8 mouse cellular contexts compared by ENCODE assay signal in genomic region chr9:118478839-118479507, GRCm38 (mm10). TPM values are rescaled to one million over a fixed set of nuclear protein-coding genes. Genes with fewer than 3 reads are reported as not detected.
DNase-seq lines count a peak whose midpoint lies in the region; ATAC-seq lines count a peak whose summit lies in the region.

No protein-coding gene starts in this region.

- ATAC-seq in frontal cortex, adult (ENCODE audit: low TSS enrichment): peak; percentile 38; the same call in 1 of the 2 replicates
- ATAC-seq in hindbrain, embryonic 12.5 days (ENCODE audit: low FRiP score): peak; percentile 65
- ATAC-seq in liver, embryonic 15.5 days (ENCODE audit: insufficient read depth): peak; percentile 31; the same call in 1 of the 2 replicates

- DNase-seq in frontal cortex, postnatal 36 days (ENCODE audit: low spot score in 2 of 2): no peak
- DNase-seq in Muller cell, postnatal 12 days (ENCODE audit: inconsistent ontology term): peak; percentile 44
- DNase-seq in embryo, embryonic 10.5 days (ENCODE audit: low spot score): peak; percentile 52
- peak; percentile 61 for DNase-seq in retina, embryonic 14.5 days (ENCODE audit: low spot score)
- DNase-seq in ovary, postnatal 14 days (ENCODE audit: low spot score): no peak

- H3K9ac ChIP-seq in hindbrain, embryonic 12.5 days: peak overlapping the region; percentile 15; the same call in 1 of the 2 replicates
- no peak overlapping the region for H3K9ac ChIP-seq in liver, embryonic 15.5 days

- H3K9me3 ChIP-seq in hindbrain, embryonic 12.5 days (replicated peaks): no peaks in the 10 kb centered on the region
- H3K9me3 ChIP-seq in liver, embryonic 15.5 days (replicated peaks): no peaks in the 10 kb centered on the region

- no peak overlapping the region for H3K27ac ChIP-seq in hindbrain, embryonic 12.5 days
- no peak overlapping the region for H3K27ac ChIP-seq in liver, embryonic 15.5 days (replicated peaks)

- peak overlapping the region; percentile 35 for H3K4me3 ChIP-seq in hindbrain, embryonic 12.5 days
- peak overlapping the region; percentile 35 for H3K4me3 ChIP-seq in liver, embryonic 15.5 days (replicated peaks)

- peaks cover 28% of the 10 kb centered on the region for H3K4me1 ChIP-seq in hindbrain, embryonic 12.5 days
- peaks cover 12% of the 10 kb centered on the region for H3K4me1 ChIP-seq in liver, embryonic 15.5 days (replicated peaks)

- H3K27me3 ChIP-seq in hindbrain, embryonic 12.5 days: peaks cover 94% of the 10 kb centered on the region
- H3K27me3 ChIP-seq in liver, embryonic 15.5 days: peaks cover 98% of the 10 kb centered on the region

- H3K4me2 ChIP-seq in hindbrain, embryonic 12.5 days (replicated peaks): peak overlapping the region; percentile 51
- peak overlapping the region; percentile 56 for H3K4me2 ChIP-seq in liver, embryonic 15.5 days

- H3K36me3 ChIP-seq in hindbrain, embryonic 12.5 days: no peaks in the 10 kb centered on the region
- no peaks in the 10 kb centered on the region for H3K36me3 ChIP-seq in liver, embryonic 15.5 days (replicated peaks)

- WGBS in hindbrain, embryonic 12.5 days: under 1% methylated on average over 59 of the region's 87 CpGs
- 1% methylated on average over 84 of the region's 87 CpGs for WGBS in liver, embryonic 15.5 days (ENCODE audit: insufficient replicate concordance)

RNA-seq across cellular contexts. Expression of gene Eomes, which starts 1.0 kb away (rescaled TPM):
- 0.09 and 0.25 TPM in 2 replicates for polyA plus RNA-seq in hindbrain, embryonic 12.5 days (2016; fragmentation: Nextera tagmentation; extraction: Ambion mirVana)
- 0.03 TPM in 1 of 2 replicates, not detected in the other for polyA plus RNA-seq in liver, embryonic 15.5 days (2015; fragmentation: Nextera tagmentation; extraction: Ambion mirVana)

RNA-seq across cellular contexts. Expression of gene Golga4, which starts 27.1 kb away (rescaled TPM):
- 67.5 and 73.1 TPM in 2 replicates for polyA plus RNA-seq in hindbrain, embryonic 12.5 days (2016; fragmentation: Nextera tagmentation; extraction: Ambion mirVana)
- 13.5 and 14.9 TPM in 2 replicates for polyA plus RNA-seq in liver, embryonic 15.5 days (2015; fragmentation: Nextera tagmentation; extraction: Ambion mirVana)

Comparison
In these comparisons a context has a peak if more than half of its experiments do, and no peak if none do; other contexts are left out.
1. DNase-seq: peak in Muller cell, postnatal 12 days (single experiment), embryo, embryonic 10.5 days (single experiment) and retina, embryonic 14.5 days (single experiment); none in frontal cortex, postnatal 36 days (0 of 2) and ovary, postnatal 14 days (single experiment).
2. Peak in every context shown above with its lines, with median percentiles within 50 percentile points of each other: ATAC-seq.